Mouse (Mus musculus): ENCODE results near the gene Tanc1.

GRCm38 (mm10) chr2:59564947-59565346 lies 46.9 kb upstream of the Tanc1 start:
- TF ChIP-seq TAL1 (IDR thresholded peaks at IDR 0.05; ENCODE audit: low read length) (no peak), GATA1 (IDR thresholded peaks at IDR 0.05; ENCODE audit: low read length) (no peak)
